Mouse (Mus musculus): ENCODE results near the gene Naip6.
"Not testable (repeated sequence)": the region's sequence is repeated elsewhere in the genome, so short reads cannot be mapped to it uniquely, and the experiment has no call there.

Naip6 gene

GRCm38 (mm10) chr13:100317256-100317893 is at the start of gene Naip6:
Naip6 (minus strand) TSS chr13:100317674.
- not testable (repeated sequence) for DNase-seq (ENCODE audit: low read depth in 2 of 2, low spot score in 2 of 2)

GRCm38 (mm10) chr13:100352315-100352714 is 34.8 kb upstream of the Naip6 start:
- DNase-seq (ENCODE audit: low read depth in 2 of 2, low spot score in 2 of 2) = not testable (repeated sequence)

- DNase-seq (ENCODE audit: low read depth in 2 of 2, low spot score in 2 of 2) = not testable (repeated sequence)
These were observed 32.2 kb upstream of the Naip6 start for GRCm38 (mm10) chr13:100349510-100350173.

GRCm38 (mm10) chr13:100341822-100342221 is 24.3 kb upstream of the Naip6 start:
- no peak for DNase-seq (ENCODE audit: low read depth in 2 of 2, low spot score in 2 of 2)

GRCm38 (mm10) chr13:100331728-100332127 is 14.3 kb upstream of the Naip6 start:
- not testable (repeated sequence) for DNase-seq (ENCODE audit: low read depth in 2 of 2, low spot score in 2 of 2)

- not testable (repeated sequence) for DNase-seq (ENCODE audit: low read depth in 2 of 2, low spot score in 2 of 2)
These were observed 11.4 kb upstream of the Naip6 start for GRCm38 (mm10) chr13:100328899-100329298.

GRCm38 (mm10) chr13:100328029-100328428 is 10.6 kb upstream of the Naip6 start:
- DNase-seq (ENCODE audit: low read depth in 2 of 2, low spot score in 2 of 2) = not testable (repeated sequence)

GRCm38 (mm10) chr13:100322266-100322837 is 4.9 kb upstream of the Naip6 start:
- DNase-seq (ENCODE audit: low read depth in 2 of 2, low spot score in 2 of 2) = not testable (repeated sequence)

- DNase-seq (ENCODE audit: low read depth in 2 of 2, low spot score in 2 of 2) = no peak
These were observed 32.9 kb downstream of the Naip6 start for GRCm38 (mm10) chr13:100284611-100285010.

GRCm38 (mm10) chr13:100271474-100272132 is 45.9 kb downstream of the Naip6 start:
- DNase-seq (ENCODE audit: low read depth in 2 of 2, low spot score in 2 of 2) = not testable (repeated sequence)

- not testable (repeated sequence) for DNase-seq (ENCODE audit: low read depth in 2 of 2, low spot score in 2 of 2)
These were observed 60.5 kb downstream of the Naip6 start for GRCm38 (mm10) chr13:100256996-100257395.

GRCm38 (mm10) chr13:100255925-100256324 is 61.5 kb downstream of the Naip6 start:
- DNase-seq (ENCODE audit: low read depth in 2 of 2, low spot score in 2 of 2) = not testable (repeated sequence)

- not testable (repeated sequence) for DNase-seq (ENCODE audit: low read depth in 2 of 2, low spot score in 2 of 2)
These were observed 65.6 kb downstream of the Naip6 start for GRCm38 (mm10) chr13:100251897-100252296.

GRCm38 (mm10) chr13:100246896-100247519 is 70.5 kb downstream of the Naip6 start:
- not testable (repeated sequence) for DNase-seq (ENCODE audit: low read depth in 2 of 2, low spot score in 2 of 2)

- DNase-seq (ENCODE audit: low read depth in 2 of 2, low spot score in 2 of 2) = not testable (repeated sequence)
These were observed 71.3 kb downstream of the Naip6 start, which contains the start of gene Naip5 for GRCm38 (mm10) chr13:100246223-100246622. Naip5 (minus strand) TSS chr13:100246323.

GRCm38 (mm10) chr13:100243702-100244101 is 73.8 kb downstream of the Naip6 start:
- DNase-seq (ENCODE audit: low read depth in 2 of 2, low spot score in 2 of 2) = no peak
